Mouse (Mus musculus) erythroid progenitor cell, adult 5-6 weeks (primary cell): ENCODE results near the gene Btbd19. TPM values are rescaled to one million over a fixed set of nuclear protein-coding genes. Genes with fewer than 3 reads are reported as not detected.

Source experiments
- ATAC-seq: replicated peaks from 2 replicates; pipeline ENCODE4 v1.8.0; 2016; ENCODE audit warnings: moderate number of reproducible peaks, mild to moderate bottlenecking, moderate TSS enrichment, inconsistent platforms; ENCODE audit not compliant: poor library complexity, low FRiP score, severe bottlenecking
- total RNA-seq, 2 experiments: library from RNA; stranded (forward) in 1 of 2; stranded (reverse) in 1 of 2; fragments of 150-400 nt in 1 of 2; fragments of 186-747, 209-891 nt in 1 of 2; gene quantifications; 2 replicates each; pipeline versions ENCODE4 v1.2.3 to v1.2.4; 2015 to 2017; ENCODE audit warnings: low replicate concordance in 2 of 2

Btbd19 gene
- total RNA-seq, 2 experiments from 2014 or later: 5.1 TPM; not detected in 1

- ATAC-seq: no peak
These were observed 30.7 kb downstream of the Btbd19 start for GRCm38 (mm10) chr4:117094626-117095361.

- ATAC-seq: peak; percentile 74
These were observed 34.9 kb downstream of the Btbd19 start for GRCm38 (mm10) chr4:117090586-117090985.

- peak; percentile 32 for ATAC-seq
These were observed 37.4 kb downstream of the Btbd19 start for GRCm38 (mm10) chr4:117087948-117088640.

GRCm38 (mm10) chr4:117071183-117071582, 54.3 kb downstream of the Btbd19 start:
- ATAC-seq: no peak

- no peak for ATAC-seq
These were observed 54.9 kb downstream of the Btbd19 start for GRCm38 (mm10) chr4:117070624-117071023.

GRCm38 (mm10) chr4:117069647-117070046, 55.9 kb downstream of the Btbd19 start:
- no peak for ATAC-seq

Other genes starting within 250 kb of the Btbd19 start
- gene Zswim5, start 248.3 kb downstream of the Btbd19 start, total RNA-seq (2015; ENCODE audit: low replicate concordance): not detected in 2 replicates
- gene Zswim5, start 248.3 kb downstream of the Btbd19 start, total RNA-seq (2017; ENCODE audit: low replicate concordance): not detected in 2 replicates
- gene Urod, start 131.3 kb downstream of the Btbd19 start, total RNA-seq (2015; ENCODE audit: low replicate concordance): 568 and 832 TPM in 2 replicates
- 532 and 823 TPM in 2 replicates for gene Urod, start 131.3 kb downstream of the Btbd19 start, total RNA-seq (2017; ENCODE audit: low replicate concordance)
- gene Hectd3, start 130.4 kb downstream of the Btbd19 start, total RNA-seq (2015; ENCODE audit: low replicate concordance): 9.0 and 9.2 TPM in 2 replicates
- 20.5 and 23.7 TPM in 2 replicates for gene Hectd3, start 130.4 kb downstream of the Btbd19 start, total RNA-seq (2017; ENCODE audit: low replicate concordance)
- 5.0 and 7.9 TPM in 2 replicates for gene Eif2b3, start 106.3 kb downstream of the Btbd19 start, total RNA-seq (2015; ENCODE audit: low replicate concordance)
- 7.8 and 9.6 TPM in 2 replicates for gene Eif2b3, start 106.3 kb downstream of the Btbd19 start, total RNA-seq (2017; ENCODE audit: low replicate concordance)
- not detected in 2 replicates for gene Ptch2, start 29.6 kb downstream of the Btbd19 start, total RNA-seq (2015; ENCODE audit: low replicate concordance)
- gene Ptch2, start 29.6 kb downstream of the Btbd19 start, total RNA-seq (2017; ENCODE audit: low replicate concordance): 0.30 TPM in 1 of 2 replicates, not detected in the other
- not detected in 2 replicates for gene Tctex1d4, start 1.1 kb upstream of the Btbd19 start, total RNA-seq (2015; ENCODE audit: low replicate concordance)
- gene Tctex1d4, start 1.1 kb upstream of the Btbd19 start, total RNA-seq (2017; ENCODE audit: low replicate concordance): not detected in 2 replicates
- not detected in 2 replicates for gene Plk3, start 8.2 kb upstream of the Btbd19 start, total RNA-seq (2015; ENCODE audit: low replicate concordance)
- gene Plk3, start 8.2 kb upstream of the Btbd19 start, total RNA-seq (2017; ENCODE audit: low replicate concordance): 0.51 and 0.61 TPM in 2 replicates
- 1,437 and 1,602 TPM in 2 replicates for gene Rps8, start 30.5 kb upstream of the Btbd19 start, total RNA-seq (2015; ENCODE audit: low replicate concordance)
- gene Rps8, start 30.5 kb upstream of the Btbd19 start, total RNA-seq (2017; ENCODE audit: low replicate concordance): 328 and 447 TPM in 2 replicates
- 67.8 and 92.6 TPM in 2 replicates for gene Kif2c, start 56.9 kb upstream of the Btbd19 start, total RNA-seq (2015; ENCODE audit: low replicate concordance)
- 69.3 and 112 TPM in 2 replicates for gene Kif2c, start 56.9 kb upstream of the Btbd19 start, total RNA-seq (2017; ENCODE audit: low replicate concordance)
- gene Tmem53, start 126.2 kb upstream of the Btbd19 start, total RNA-seq (2015; ENCODE audit: low replicate concordance): 8.4 TPM in 1 of 2 replicates, not detected in the other
- 0.39 TPM in 1 of 2 replicates, not detected in the other for gene Tmem53, start 126.2 kb upstream of the Btbd19 start, total RNA-seq (2017; ENCODE audit: low replicate concordance)
- gene Armh1, start 126.4 kb upstream of the Btbd19 start, total RNA-seq (2015; ENCODE audit: low replicate concordance): not detected in 2 replicates
- not detected in 2 replicates for gene Armh1, start 126.4 kb upstream of the Btbd19 start, total RNA-seq (2017; ENCODE audit: low replicate concordance)